Mouse (Mus musculus) layer of hippocampus, adult 9-11 months (tissue): Measurements from ENCODE around the gene Tbkbp1.

ENCODE experiments used
- DNase-seq: peaks from one replicate; pipeline ENCODE4 v3.0.0; 2022

The Tbkbp1 gene

GRCm38 (mm10) chr11:97126645-97127468 is 24.4 kb downstream of the Tbkbp1 start:
- no peak for DNase-seq

- no peak for DNase-seq
Observed at GRCm38 (mm10) chr11:97124266-97125036, 26.8 kb downstream of the Tbkbp1 start.

GRCm38 (mm10) chr11:97123282-97123890 is 27.9 kb downstream of the Tbkbp1 start:
- no peak for DNase-seq

- no peak for DNase-seq
Observed at GRCm38 (mm10) chr11:97120641-97121040, 30.7 kb downstream of the Tbkbp1 start.

- DNase-seq = no peak
Observed at GRCm38 (mm10) chr11:97120221-97120620, 31.1 kb downstream of the Tbkbp1 start.

GRCm38 (mm10) chr11:97115797-97116196 is 35.5 kb downstream of the Tbkbp1 start:
- DNase-seq = no peak

GRCm38 (mm10) chr11:97114671-97115601 is 36.4 kb downstream of the Tbkbp1 start, which contains the start of gene Tbx21:
TSS of gene Tbx21 (minus strand) at chr11:97115331.
- DNase-seq = no peak

GRCm38 (mm10) chr11:97112519-97113125 is 38.7 kb downstream of the Tbkbp1 start:
- DNase-seq = no peak

- DNase-seq = no peak
Observed at GRCm38 (mm10) chr11:97108976-97109375, 42.3 kb downstream of the Tbkbp1 start.

- no peak for DNase-seq
Observed at GRCm38 (mm10) chr11:97104091-97104483, 47.2 kb downstream of the Tbkbp1 start.

- no peak for DNase-seq
Observed at GRCm38 (mm10) chr11:97103163-97104090, 47.9 kb downstream of the Tbkbp1 start.

- DNase-seq = peak; percentile 33
Observed at GRCm38 (mm10) chr11:97101722-97102121, 49.6 kb downstream of the Tbkbp1 start.

GRCm38 (mm10) chr11:97098791-97099190 is 52.5 kb downstream of the Tbkbp1 start:
- DNase-seq = no peak

GRCm38 (mm10) chr11:97094600-97094999 is 56.7 kb downstream of the Tbkbp1 start:
- DNase-seq = no peak

GRCm38 (mm10) chr11:97086365-97086764 is 64.9 kb downstream of the Tbkbp1 start:
- DNase-seq = no peak
